Mouse (Mus musculus): ENCODE measurements around the gene Acsbg2. TPM values are rescaled to one million over a fixed set of nuclear protein-coding genes. Genes with fewer than 3 reads are reported as not detected.

The Acsbg2 gene
- total and polyA plus RNA-seq, 2 experiments from 2014 or later, result not detected

GRCm38 (mm10) chr17:56907096-56907495 lies 32.8 kb upstream of the Acsbg2 start:
- no peak for TF ChIP-seq CTCF (IDR thresholded peaks at IDR 0.05; ENCODE audit: low read depth)
- DNase-seq (ENCODE audit: low spot score), result no peak
- ATAC-seq, result no peak
- Histone ChIP-seq H3K9ac (replicated peaks; ENCODE audit: low read length) (no peak overlapping the region), H3K27ac (no peak overlapping the region), H3K27me3 (ENCODE audit: insufficient read depth, low read length) (no peaks in the 10 kb centered on the region), H3K9me3 (ENCODE audit: low read length) (no peaks in the 10 kb centered on the region), H3K4me2 (ENCODE audit: low read depth, low read length) (no peak overlapping the region), H3K4me1 (ENCODE audit: insufficient read depth, low read length) (0 out of 2 replicates have a peak, but pooled peaks cover 7% of the 10 kb centered on the region), H3K36me3 (ENCODE audit: insufficient read depth, low read length) (peaks cover 22% of the 10 kb centered on the region; the same call in 1 of the 2 replicates), H3K4me3 (ENCODE audit: low read length) (no peak overlapping the region)
- whole genome bisulfite sequencing, result 91% methylated on average over 5 of the region's 5 CpGs

GRCm38 (mm10) chr17:56906166-56906565 lies 31.9 kb upstream of the Acsbg2 start:
- ATAC-seq (no peak), DNase-seq (ENCODE audit: low spot score) (no peak)
- WGBS, result 90% methylated on average over 3 of the region's 3 CpGs
- TF ChIP-seq CTCF (IDR thresholded peaks at IDR 0.05; ENCODE audit: low read depth), result no peak
- H3K4me1 ChIP-seq (ENCODE audit: insufficient read depth, low read length), result 0 out of 2 replicates have a peak, but pooled peaks cover 7% of the 10 kb centered on the region
- no peaks in the 10 kb centered on the region for H3K27me3 ChIP-seq (ENCODE audit: insufficient read depth, low read length)
- H3K4me2 ChIP-seq (ENCODE audit: low read depth, low read length), result no peak overlapping the region
- no peak overlapping the region for H3K4me3 ChIP-seq (ENCODE audit: low read length)
- peaks cover 26% of the 10 kb centered on the region; the same call in 1 of the 2 replicates for H3K36me3 ChIP-seq (ENCODE audit: insufficient read depth, low read length)
- no peak overlapping the region for H3K27ac ChIP-seq
- H3K9ac ChIP-seq (replicated peaks; ENCODE audit: low read length), result no peak overlapping the region
- H3K9me3 ChIP-seq (ENCODE audit: low read length), result no peaks in the 10 kb centered on the region

- no peak for DNase-seq (ENCODE audit: low spot score)
These were observed 28.5 kb upstream of the Acsbg2 start for GRCm38 (mm10) chr17:56902698-56903097.

GRCm38 (mm10) chr17:56897630-56898195 lies 23.5 kb upstream of the Acsbg2 start:
- WGBS, result 78% methylated on average over 7 of the region's 7 CpGs
- Histone ChIP-seq H3K4me2 (ENCODE audit: low read depth, low read length) (no peak overlapping the region), H3K4me1 (ENCODE audit: insufficient read depth, low read length) (no peaks in the 10 kb centered on the region), H3K27ac (no peak overlapping the region), H3K27me3 (ENCODE audit: insufficient read depth, low read length) (no peaks in the 10 kb centered on the region), H3K9me3 (ENCODE audit: low read length) (no peaks in the 10 kb centered on the region), H3K36me3 (ENCODE audit: insufficient read depth, low read length) (peaks cover 68% of the 10 kb centered on the region), H3K9ac (replicated peaks; ENCODE audit: low read length) (no peak overlapping the region), H3K4me3 (ENCODE audit: low read length) (no peak overlapping the region)
- peak; percentile 69 for ATAC-seq
- DNase-seq (ENCODE audit: low spot score), result peak; percentile 79
- TF ChIP-seq CTCF (IDR thresholded peaks at IDR 0.05; ENCODE audit: low read depth), result peak; percentile 97

More at GRCm38 (mm10) chr17:56902698-56903097, 28.5 kb upstream of the Acsbg2 start:
- Histone ChIP-seq H3K4me3 (ENCODE audit: low read length) (no peak overlapping the region), H3K4me1 (ENCODE audit: insufficient read depth, low read length) (0 out of 2 replicates have a peak, but pooled peaks cover under 1% of the 10 kb centered on the region), H3K27ac (no peak overlapping the region), H3K9me3 (ENCODE audit: low read length) (no peaks in the 10 kb centered on the region), H3K9ac (replicated peaks; ENCODE audit: low read length) (no peak overlapping the region), H3K4me2 (ENCODE audit: low read depth, low read length) (no peak overlapping the region), H3K27me3 (ENCODE audit: insufficient read depth, low read length) (no peaks in the 10 kb centered on the region), H3K36me3 (ENCODE audit: insufficient read depth, low read length) (peaks cover 42% of the 10 kb centered on the region; the same call in 1 of the 2 replicates)
- no peak for ATAC-seq
- WGBS, result 70% methylated on average over 5 of the region's 5 CpGs
- TF ChIP-seq CTCF (IDR thresholded peaks at IDR 0.05; ENCODE audit: low read depth), result no peak

- Histone ChIP-seq H3K27ac (no peak overlapping the region), H3K36me3 (ENCODE audit: insufficient read depth, low read length) (peaks cover 68% of the 10 kb centered on the region), H3K9me3 (ENCODE audit: low read length) (no peaks in the 10 kb centered on the region), H3K9ac (replicated peaks; ENCODE audit: low read length) (no peak overlapping the region), H3K27me3 (ENCODE audit: insufficient read depth, low read length) (no peaks in the 10 kb centered on the region), H3K4me3 (ENCODE audit: low read length) (no peak overlapping the region), H3K4me2 (ENCODE audit: low read depth, low read length) (no peak overlapping the region), H3K4me1 (ENCODE audit: insufficient read depth, low read length) (no peaks in the 10 kb centered on the region)
- peak; percentile 48 for DNase-seq (ENCODE audit: low spot score)
- TF ChIP-seq CTCF (IDR thresholded peaks at IDR 0.05; ENCODE audit: low read depth), result no peak
- 49% methylated on average over 6 of the region's 6 CpGs for WGBS
- ATAC-seq, result peak; percentile 50
These were observed 22.4 kb upstream of the Acsbg2 start for GRCm38 (mm10) chr17:56896513-56897129.

- H3K4me1 ChIP-seq (ENCODE audit: insufficient read depth, low read length), result no peaks in the 10 kb centered on the region
- H3K4me2 ChIP-seq (ENCODE audit: low read depth, low read length), result no peak overlapping the region
- no peak for ATAC-seq
- H3K27ac ChIP-seq, result no peak overlapping the region
- no peak overlapping the region for H3K4me3 ChIP-seq (ENCODE audit: low read length)
- H3K27me3 ChIP-seq (ENCODE audit: insufficient read depth, low read length), result no peaks in the 10 kb centered on the region
- DNase-seq (ENCODE audit: low spot score), result no peak
- peaks cover 67% of the 10 kb centered on the region for H3K36me3 ChIP-seq (ENCODE audit: insufficient read depth, low read length)
- H3K9ac ChIP-seq (replicated peaks; ENCODE audit: low read length), result no peak overlapping the region
- H3K9me3 ChIP-seq (ENCODE audit: low read length), result no peaks in the 10 kb centered on the region
- TF ChIP-seq CTCF (IDR thresholded peaks at IDR 0.05; ENCODE audit: low read depth), result no peak
- WGBS, result 90% methylated on average over 9 of the region's 9 CpGs
These were observed 21.2 kb upstream of the Acsbg2 start for GRCm38 (mm10) chr17:56895368-56895918.

- WGBS, result 99% methylated on average over 2 of the region's 2 CpGs
- H3K27me3 ChIP-seq (ENCODE audit: insufficient read depth, low read length), result no peaks in the 10 kb centered on the region
- peaks cover 37% of the 10 kb centered on the region for H3K36me3 ChIP-seq (ENCODE audit: insufficient read depth, low read length)
- no peak for TF ChIP-seq CTCF (IDR thresholded peaks at IDR 0.05; ENCODE audit: low read depth)
- H3K27ac ChIP-seq, result no peak overlapping the region
- ATAC-seq (no peak), DNase-seq (ENCODE audit: low spot score) (no peak)
- H3K9ac ChIP-seq (replicated peaks; ENCODE audit: low read length), result no peak overlapping the region
- H3K4me3 ChIP-seq (ENCODE audit: low read length), result no peak overlapping the region
- no peaks in the 10 kb centered on the region for H3K9me3 ChIP-seq (ENCODE audit: low read length)
- H3K4me1 ChIP-seq (ENCODE audit: insufficient read depth, low read length), result no peaks in the 10 kb centered on the region
- no peak overlapping the region for H3K4me2 ChIP-seq (ENCODE audit: low read depth, low read length)
These were observed 15.8 kb upstream of the Acsbg2 start for GRCm38 (mm10) chr17:56890018-56890417.

Data from hindbrain, postnatal 0 days (tissue).